Mouse (Mus musculus) embryonic facial prominence, embryonic 14.5 days (tissue): ENCODE measurements at regions not wholly inside any gene's neighbourhood (a gene's known extent, or its start where the extent isn't known, plus 50 kb on each side); places are given as distances from the start of the nearest gene placed in this dataset.

Experiments used
- ATAC-seq: fragments of 200-750 bp; cut with Nextera tagmentation; 2 replicates; pipeline ENCODE4 v1.8.0; 2017; ENCODE audit warnings: low read depth, moderate number of reproducible peaks, moderate TSS enrichment
- DNase-seq: peaks from one replicate; pipeline ENCODE4 v3.0.0-alpha.2; 2015; ENCODE audit warnings: low spot score
- H3K27ac ChIP-seq: fragments of 300-500 bp; sonication (generic); replicated peaks from 2 replicates; pipeline ENCODE4 v1.5.1; 2014; ENCODE audit warnings: low read depth, mild to moderate bottlenecking, low read length, moderate library complexity
- H3K27me3 ChIP-seq: fragments of 300-500 bp; sonication (generic); replicated peaks from 2 replicates; pipeline ENCODE4 v1.6.1; 2014; ENCODE audit warnings: low read length; ENCODE audit not compliant: control insufficient read depth, insufficient read depth
- H3K36me3 ChIP-seq: fragments of 300-500 bp; sonication (generic); 2 replicates; pipeline ENCODE4 v1.6.1; 2014; ENCODE audit warnings: low read length, mixed read lengths; ENCODE audit not compliant: control insufficient read depth, insufficient read depth
- H3K4me1 ChIP-seq: fragments of 300-500 bp; sonication (generic); 2 replicates; pipeline ENCODE4 v1.6.1; 2014; ENCODE audit warnings: antibody characterized with exemption, low read length; ENCODE audit not compliant: control insufficient read depth, insufficient read depth
- H3K4me2 ChIP-seq: fragments of 300-500 bp; sonication (generic); 2 replicates; pipeline ENCODE4 v1.6.1; 2014; ENCODE audit warnings: low read depth, mild to moderate bottlenecking, low read length, moderate library complexity, mixed read lengths
- H3K4me3 ChIP-seq: fragments of 300-500 bp; sonication (generic); 2 replicates; pipeline ENCODE4 v1.5.1; 2014; ENCODE audit warnings: low read depth, mild to moderate bottlenecking, low read length
- H3K9ac ChIP-seq: fragments of 300-500 bp; sonication (generic); 2 replicates; pipeline ENCODE4 v1.6.1; 2014; ENCODE audit warnings: low read depth, mild to moderate bottlenecking, low read length, moderate library complexity, mixed read lengths
- H3K9me3 ChIP-seq: fragments of 300-500 bp; sonication (generic); 2 replicates; pipeline ENCODE4 v1.6.1; 2016; ENCODE audit warnings: low read length; ENCODE audit not compliant: control insufficient read depth
- WGBS: fragments of 180-500 bp; shearing (Covaris S2); extraction: QIAGEN DNeasy Blood & Tissue Kit; methylation state at CpG from one replicate; pipeline ENCODE4 v1.1.7; 2014; 5-methylcytosine and 5-hydroxymethylcytosine counted together

DNA sequence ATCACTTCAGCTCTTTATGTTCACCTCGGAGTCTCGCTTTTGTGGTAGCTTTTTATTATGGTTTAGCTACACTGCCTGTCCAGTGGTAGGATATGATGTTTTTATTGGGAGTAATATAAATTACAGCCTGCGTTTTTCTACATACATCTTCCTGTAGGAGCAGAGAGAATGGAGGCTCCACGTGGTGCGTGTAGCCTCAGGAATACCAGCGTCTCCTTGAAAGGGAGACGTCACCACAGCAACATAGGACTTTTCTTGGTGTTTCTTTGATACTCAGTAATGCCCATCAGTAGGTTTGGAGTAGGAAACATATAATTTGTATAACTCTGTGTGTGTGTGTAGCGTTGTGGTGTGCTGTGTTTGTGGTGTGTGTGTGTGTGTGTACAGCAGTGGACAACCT, 150.7 kb downstream of the Ndufs4 start:
- H3K4me2 ChIP-seq = no peak overlapping the region
- H3K27me3 ChIP-seq = no peaks in the 10 kb centered on the region
- H3K9me3 ChIP-seq = no peaks in the 10 kb centered on the region
- DNase-seq = no peak
- 82% methylated on average over 8 of the region's 8 CpGs for whole genome bisulfite sequencing
- no peak overlapping the region for H3K27ac ChIP-seq
- H3K9ac ChIP-seq = no peak overlapping the region
- no peak overlapping the region for H3K4me3 ChIP-seq
- ATAC-seq = no peak
- H3K36me3 ChIP-seq = no peaks in the 10 kb centered on the region
- H3K4me1 ChIP-seq = no peaks in the 10 kb centered on the region

DNA sequence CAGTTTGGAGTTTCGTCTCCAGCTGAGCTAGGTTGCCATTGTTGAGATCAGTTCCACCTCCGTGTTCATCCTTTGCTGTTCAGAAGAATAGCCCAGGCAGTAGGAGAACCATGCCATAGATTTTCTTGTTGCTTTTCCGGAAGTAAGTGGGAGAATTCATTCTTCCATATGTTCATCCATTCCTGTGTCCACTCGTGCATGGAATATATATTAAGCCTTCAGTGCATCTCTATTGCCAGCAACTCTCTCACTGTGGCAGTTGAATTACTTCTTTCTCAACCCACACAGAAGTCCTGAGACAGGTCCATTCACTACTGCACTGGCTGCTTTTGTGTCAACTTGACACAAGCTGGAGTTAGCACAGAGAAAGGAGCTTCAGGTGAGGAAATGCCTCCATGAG, 152.2 kb downstream of the Ndufs4 start:
- H3K4me1 ChIP-seq = no peaks in the 10 kb centered on the region
- no peaks in the 10 kb centered on the region for H3K27me3 ChIP-seq
- H3K4me3 ChIP-seq = no peak overlapping the region
- no peak overlapping the region for H3K4me2 ChIP-seq
- H3K9ac ChIP-seq = no peak overlapping the region
- no peak for ATAC-seq
- no peaks in the 10 kb centered on the region for H3K36me3 ChIP-seq
- H3K27ac ChIP-seq = no peak overlapping the region
- no peak for DNase-seq
- 74% methylated on average over 4 of the region's 4 CpGs for WGBS
- H3K9me3 ChIP-seq = no peaks in the 10 kb centered on the region

- no peaks in the 10 kb centered on the region for H3K27me3 ChIP-seq
- no peaks in the 10 kb centered on the region for H3K9me3 ChIP-seq
- no peaks in the 10 kb centered on the region for H3K4me1 ChIP-seq
- no peak overlapping the region for H3K4me2 ChIP-seq
- H3K36me3 ChIP-seq = no peaks in the 10 kb centered on the region
- ATAC-seq (no peak), DNase-seq (no peak)
- H3K4me3 ChIP-seq = no peak overlapping the region
- H3K9ac ChIP-seq = no peak overlapping the region
- no peak overlapping the region for H3K27ac ChIP-seq
- 86% methylated on average over 3 of the region's 3 CpGs for WGBS
Measured at GRCm38 (mm10) chr13:114232203-114232602, 155.9 kb downstream of the Ndufs4 start.

DNA sequence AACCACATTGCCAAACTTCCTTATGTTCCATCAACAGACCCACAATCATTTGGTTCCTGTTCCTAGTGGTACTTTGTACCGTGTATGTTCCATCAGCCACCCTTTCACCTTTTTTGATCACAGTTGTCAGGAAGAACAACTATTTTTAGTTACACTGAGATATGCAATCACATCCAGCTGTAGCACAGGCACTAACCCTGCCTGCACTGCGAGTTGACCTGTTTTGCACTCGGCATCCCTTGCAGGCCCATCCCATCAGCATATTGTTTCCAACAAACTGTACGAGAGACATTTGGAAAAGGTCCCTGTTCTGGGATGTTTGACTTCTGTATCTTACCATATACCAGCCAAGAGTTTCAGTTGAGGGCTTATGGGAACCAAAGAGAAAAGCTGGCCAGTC, 157.5 kb downstream of the Ndufs4 start:
- no peak for ATAC-seq
- 71% methylated on average over 4 of the region's 4 CpGs for WGBS

DNA sequence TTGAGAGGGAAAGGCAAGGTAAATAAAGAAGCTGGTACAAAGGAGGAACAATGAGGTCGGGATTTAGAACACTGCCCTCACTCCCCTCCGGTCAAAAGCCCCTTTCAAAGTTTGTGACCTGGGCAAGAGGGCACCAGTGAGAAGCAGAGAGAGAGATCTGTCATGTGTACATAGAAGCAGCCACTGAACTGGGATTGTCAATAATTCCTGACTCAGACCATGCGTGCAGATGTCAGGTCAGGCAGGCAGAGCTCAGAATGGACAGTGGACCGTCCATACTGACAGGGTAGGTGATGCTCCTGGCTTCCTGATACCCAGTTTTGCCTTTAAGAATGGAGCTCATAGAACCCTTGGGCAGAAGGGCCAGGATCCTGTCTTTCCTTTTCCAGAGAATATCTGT, 161.0 kb downstream of the Ndufs4 start:
- no peak for DNase-seq
- no peaks in the 10 kb centered on the region for H3K36me3 ChIP-seq
- H3K4me1 ChIP-seq = no peaks in the 10 kb centered on the region
- H3K4me2 ChIP-seq = no peak overlapping the region
- no peaks in the 10 kb centered on the region for H3K27me3 ChIP-seq
- H3K9ac ChIP-seq = no peak overlapping the region
- no peak for ATAC-seq
- 78% methylated on average over 4 of the region's 4 CpGs for WGBS
- no peak overlapping the region for H3K27ac ChIP-seq
- no peak overlapping the region for H3K4me3 ChIP-seq
- H3K9me3 ChIP-seq = no peaks in the 10 kb centered on the region

More for the DNA sequence above, 157.5 kb downstream of the Ndufs4 start:
- Histone ChIP-seq H3K4me3 (no peak overlapping the region), H3K36me3 (no peaks in the 10 kb centered on the region), H3K9me3 (no peaks in the 10 kb centered on the region), H3K4me1 (no peaks in the 10 kb centered on the region), H3K27ac (no peak overlapping the region), H3K9ac (no peak overlapping the region), H3K4me2 (no peak overlapping the region), H3K27me3 (no peaks in the 10 kb centered on the region)
- DNase-seq = no peak

GRCm38 (mm10) chr13:114226291-114226925, 161.7 kb downstream of the Ndufs4 start:
- 54% methylated on average over 7 of the region's 7 CpGs for WGBS
- no peak for ATAC-seq

DNA sequence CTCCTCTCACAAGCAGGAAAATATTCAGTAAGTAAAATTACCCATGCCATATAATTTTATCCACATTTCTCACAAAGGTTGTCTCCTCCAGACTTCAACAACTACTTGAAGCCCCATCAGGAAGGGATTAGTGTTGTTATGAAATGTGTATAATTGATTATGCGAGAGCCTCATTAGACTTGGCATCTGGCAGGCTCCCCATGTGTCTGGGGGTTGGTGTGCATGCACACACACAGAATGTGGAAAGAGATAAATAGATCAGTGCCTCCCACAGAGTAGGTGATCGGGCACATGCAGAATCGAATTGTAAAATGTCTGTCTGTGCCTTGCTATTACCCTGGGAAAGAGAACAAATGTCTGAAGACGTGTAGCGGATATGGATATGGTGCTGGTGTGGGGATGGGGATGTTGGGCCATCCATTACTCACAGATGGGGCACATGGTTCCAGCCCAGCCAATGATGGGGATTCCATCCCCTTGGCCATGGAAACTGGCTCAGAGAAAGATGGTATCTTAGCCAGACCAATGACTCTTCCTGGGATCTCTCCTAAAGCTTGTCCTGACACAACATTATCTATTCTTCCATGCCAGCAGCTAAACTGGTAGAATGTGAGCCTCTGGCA, 168.1 kb downstream of the Ndufs4 start:
- H3K4me2 ChIP-seq = no peak overlapping the region

More at GRCm38 (mm10) chr13:114226291-114226925, 161.7 kb downstream of the Ndufs4 start:
- Histone ChIP-seq H3K9me3 (no peaks in the 10 kb centered on the region), H3K4me2 (no peak overlapping the region), H3K4me3 (no peak overlapping the region), H3K27me3 (no peaks in the 10 kb centered on the region), H3K27ac (no peak overlapping the region), H3K4me1 (no peaks in the 10 kb centered on the region), H3K9ac (no peak overlapping the region), H3K36me3 (no peaks in the 10 kb centered on the region)
- no peak for DNase-seq

GRCm38 (mm10) chr13:114215044-114215443, 173.0 kb downstream of the Ndufs4 start:
- no peaks in the 10 kb centered on the region for H3K9me3 ChIP-seq
- no peak overlapping the region for H3K9ac ChIP-seq
- ATAC-seq (no peak), DNase-seq (no peak)
- no peak overlapping the region for H3K4me3 ChIP-seq
- no peaks in the 10 kb centered on the region for H3K27me3 ChIP-seq
- H3K4me1 ChIP-seq = no peaks in the 10 kb centered on the region
- 84% methylated on average over 4 of the region's 4 CpGs for WGBS
- H3K4me2 ChIP-seq = no peak overlapping the region
- no peak overlapping the region for H3K27ac ChIP-seq
- H3K36me3 ChIP-seq = no peaks in the 10 kb centered on the region

More for the DNA sequence above, 168.1 kb downstream of the Ndufs4 start:
- Histone ChIP-seq H3K9me3 (no peaks in the 10 kb centered on the region), H3K9ac (no peak overlapping the region), H3K4me3 (no peak overlapping the region), H3K36me3 (no peaks in the 10 kb centered on the region), H3K4me1 (no peaks in the 10 kb centered on the region), H3K27me3 (no peaks in the 10 kb centered on the region), H3K27ac (no peak overlapping the region)
- DNase-seq (peak; percentile 56), ATAC-seq (peak; percentile 57; the same call in 1 of the 2 replicates)
- WGBS = 62% methylated on average over 5 of the region's 5 CpGs
